Mouse (Mus musculus): ENCODE measurements around the gene Zbtb8b. TPM values are rescaled to one million over a fixed set of nuclear protein-coding genes. Genes with fewer than 3 reads are reported as not detected.

Gene Zbtb8b
- polyA plus RNA-seq, 1 experiment, result not detected

GRCm38 (mm10) chr4:129390216-129390743 lies 50.4 kb downstream of the Zbtb8b start:
- Histone ChIP-seq H3K27ac (replicated peaks; ENCODE audit: low read depth, low read length) (no peak overlapping the region), H3K4me1 (ENCODE audit: control insufficient read depth, insufficient read depth, insufficient read length, low read length) (peaks cover 4% of the 10 kb centered on the region; the same call in 1 of the 2 replicates), H3K4me3 (ENCODE audit: insufficient read depth, low read depth, low read length) (no peak overlapping the region)

GRCm38 (mm10) chr4:129388404-129388803 lies 52.2 kb downstream of the Zbtb8b start:
- peaks cover 4% of the 10 kb centered on the region; the same call in 1 of the 2 replicates for H3K4me1 ChIP-seq (ENCODE audit: control insufficient read depth, insufficient read depth, insufficient read length, low read length)
- no peak overlapping the region for H3K27ac ChIP-seq (replicated peaks; ENCODE audit: low read depth, low read length)
- no peak overlapping the region for H3K4me3 ChIP-seq (ENCODE audit: insufficient read depth, low read depth, low read length)

GRCm38 (mm10) chr4:129386989-129387388 lies 53.7 kb downstream of the Zbtb8b start:
- no peak overlapping the region for H3K4me3 ChIP-seq (ENCODE audit: insufficient read depth, low read depth, low read length)
- H3K27ac ChIP-seq (replicated peaks; ENCODE audit: low read depth, low read length), result no peak overlapping the region

GRCm38 (mm10) chr4:129386269-129386946 lies 54.2 kb downstream of the Zbtb8b start:
- no peak overlapping the region for H3K4me3 ChIP-seq (ENCODE audit: insufficient read depth, low read depth, low read length)
- H3K4me1 ChIP-seq (ENCODE audit: control insufficient read depth, insufficient read depth, insufficient read length, low read length), result peaks cover 4% of the 10 kb centered on the region; the same call in 1 of the 2 replicates
- H3K27ac ChIP-seq (replicated peaks; ENCODE audit: low read depth, low read length), result no peak overlapping the region

More at GRCm38 (mm10) chr4:129386989-129387388, 53.7 kb downstream of the Zbtb8b start:
- peaks cover 4% of the 10 kb centered on the region; the same call in 1 of the 2 replicates for H3K4me1 ChIP-seq (ENCODE audit: control insufficient read depth, insufficient read depth, insufficient read length, low read length)

- H3K27ac ChIP-seq (replicated peaks; ENCODE audit: low read depth, low read length), result no peak overlapping the region
- H3K4me1 ChIP-seq (ENCODE audit: control insufficient read depth, insufficient read depth, insufficient read length, low read length), result peaks cover 4% of the 10 kb centered on the region; the same call in 1 of the 2 replicates
- peak overlapping the region; percentile 39; the same call in 1 of the 2 replicates for H3K4me3 ChIP-seq (ENCODE audit: insufficient read depth, low read depth, low read length)
Observed at GRCm38 (mm10) chr4:129385685-129386084, 55.0 kb downstream of the Zbtb8b start.

- H3K4me3 ChIP-seq (ENCODE audit: insufficient read depth, low read depth, low read length), result no peak overlapping the region
- peaks cover 4% of the 10 kb centered on the region; the same call in 1 of the 2 replicates for H3K4me1 ChIP-seq (ENCODE audit: control insufficient read depth, insufficient read depth, insufficient read length, low read length)
- H3K27ac ChIP-seq (replicated peaks; ENCODE audit: low read depth, low read length), result no peak overlapping the region
Observed at GRCm38 (mm10) chr4:129384440-129384839, 56.2 kb downstream of the Zbtb8b start.

- Histone ChIP-seq H3K4me1 (ENCODE audit: control insufficient read depth, insufficient read depth, insufficient read length, low read length) (peaks cover 4% of the 10 kb centered on the region; the same call in 1 of the 2 replicates), H3K4me3 (ENCODE audit: insufficient read depth, low read depth, low read length) (no peak overlapping the region), H3K27ac (replicated peaks; ENCODE audit: low read depth, low read length) (no peak overlapping the region)
Observed at GRCm38 (mm10) chr4:129383586-129383985, 57.1 kb downstream of the Zbtb8b start.

GRCm38 (mm10) chr4:129382488-129382887 lies 58.2 kb downstream of the Zbtb8b start:
- Histone ChIP-seq H3K4me1 (ENCODE audit: control insufficient read depth, insufficient read depth, insufficient read length, low read length) (peaks cover 4% of the 10 kb centered on the region; the same call in 1 of the 2 replicates), H3K4me3 (ENCODE audit: insufficient read depth, low read depth, low read length) (peak overlapping the region; percentile 17; the same call in 1 of the 2 replicates), H3K27ac (replicated peaks; ENCODE audit: low read depth, low read length) (no peak overlapping the region)

- Histone ChIP-seq H3K27ac (replicated peaks; ENCODE audit: low read depth, low read length) (no peak overlapping the region), H3K4me1 (ENCODE audit: control insufficient read depth, insufficient read depth, insufficient read length, low read length) (peaks cover 4% of the 10 kb centered on the region; the same call in 1 of the 2 replicates), H3K4me3 (ENCODE audit: insufficient read depth, low read depth, low read length) (no peak overlapping the region)
Observed at GRCm38 (mm10) chr4:129382029-129382428, 58.6 kb downstream of the Zbtb8b start.

- Histone ChIP-seq H3K4me3 (ENCODE audit: insufficient read depth, low read depth, low read length) (no peak overlapping the region), H3K4me1 (ENCODE audit: control insufficient read depth, insufficient read depth, insufficient read length, low read length) (peaks cover 4% of the 10 kb centered on the region; the same call in 1 of the 2 replicates), H3K27ac (replicated peaks; ENCODE audit: low read depth, low read length) (no peak overlapping the region)
Observed at GRCm38 (mm10) chr4:129381148-129381547, 59.5 kb downstream of the Zbtb8b start.

- H3K4me1 ChIP-seq (ENCODE audit: control insufficient read depth, insufficient read depth, insufficient read length, low read length), result peaks cover under 1% of the 10 kb centered on the region; the same call in 1 of the 2 replicates
- no peak overlapping the region for H3K27ac ChIP-seq (replicated peaks; ENCODE audit: low read depth, low read length)
- H3K4me3 ChIP-seq (ENCODE audit: insufficient read depth, low read depth, low read length), result no peak overlapping the region
Observed at GRCm38 (mm10) chr4:129379805-129380204, 60.8 kb downstream of the Zbtb8b start.

- Histone ChIP-seq H3K4me1 (ENCODE audit: control insufficient read depth, insufficient read depth, insufficient read length, low read length) (0 out of 2 replicates have a peak, but pooled peaks cover 5% of the 10 kb centered on the region), H3K4me3 (ENCODE audit: insufficient read depth, low read depth, low read length) (peak within 1 kb of the TSS; percentile 99), H3K27ac (replicated peaks; ENCODE audit: low read depth, low read length) (peak within 1 kb of the TSS; percentile 54)
Observed at GRCm38 (mm10) chr4:129377601-129378390, 62.9 kb downstream of the Zbtb8b start, which contains the start of gene Zbtb8a. Gene Zbtb8a, minus strand, starts transcription at chr4:129378116.

- H3K4me1 ChIP-seq (ENCODE audit: control insufficient read depth, insufficient read depth, insufficient read length, low read length), result 0 out of 2 replicates have a peak, but pooled peaks cover 5% of the 10 kb centered on the region
- H3K27ac ChIP-seq (replicated peaks; ENCODE audit: low read depth, low read length), result no peak overlapping the region
- H3K4me3 ChIP-seq (ENCODE audit: insufficient read depth, low read depth, low read length), result peak overlapping the region; percentile 99
Observed at GRCm38 (mm10) chr4:129376961-129377545, 63.6 kb downstream of the Zbtb8b start.

GRCm38 (mm10) chr4:129375821-129376220 lies 64.8 kb downstream of the Zbtb8b start:
- Histone ChIP-seq H3K4me1 (ENCODE audit: control insufficient read depth, insufficient read depth, insufficient read length, low read length) (0 out of 2 replicates have a peak, but pooled peaks cover 5% of the 10 kb centered on the region), H3K27ac (replicated peaks; ENCODE audit: low read depth, low read length) (no peak overlapping the region)

More at GRCm38 (mm10) chr4:129375821-129376220, 64.8 kb downstream of the Zbtb8b start:
- no peak overlapping the region for H3K4me3 ChIP-seq (ENCODE audit: insufficient read depth, low read depth, low read length)

Measured in brown adipose tissue, adult 24 weeks (tissue).